Mouse (Mus musculus): ENCODE measurements around the gene Doc2a. TPM values are rescaled to one million over a fixed set of nuclear protein-coding genes. Genes with fewer than 3 reads are reported as not detected.
A peak's percentile ranks its signal among the peaks of the same experiment; 100 is the strongest.

Gene Doc2a
- polyA plus RNA-seq, 1 experiment from 2014 or later: 0.20 TPM

- Histone ChIP-seq H3K9ac (replicated peaks; ENCODE audit: low read depth) (no peak overlapping the region), H3K4me2 (replicated peaks; ENCODE audit: low read depth, low read length) (no peak overlapping the region), H3K4me3 (ENCODE audit: low read depth, low read length) (no peak overlapping the region), H3K27ac (ENCODE audit: low read length) (no peak overlapping the region), H3K9me3 (ENCODE audit: low read length) (no peaks in the 10 kb centered on the region), H3K36me3 (ENCODE audit: insufficient read depth, low read length) (peaks cover 13% of the 10 kb centered on the region; the same call in 1 of the 2 replicates), H3K27me3 (replicated peaks; ENCODE audit: insufficient read depth, low read length) (no peaks in the 10 kb centered on the region), H3K4me1 (ENCODE audit: insufficient read depth, low read depth, low read length) (peaks cover 10% of the 10 kb centered on the region; the same call in 1 of the 2 replicates)
- DNase-seq (ENCODE audit: low spot score) (no peak), ATAC-seq (no peak)
- no peak for TF ChIP-seq CTCF (IDR thresholded peaks at IDR 0.05)
- TF ChIP-seq EP300 (IDR thresholded peaks at IDR 0.05): no peak
- 87% methylated on average over 16 of the region's 16 CpGs for WGBS
Measured at GRCm38 (mm10) chr7:126801057-126801422, 46.2 kb upstream of the Doc2a start.

DNA sequence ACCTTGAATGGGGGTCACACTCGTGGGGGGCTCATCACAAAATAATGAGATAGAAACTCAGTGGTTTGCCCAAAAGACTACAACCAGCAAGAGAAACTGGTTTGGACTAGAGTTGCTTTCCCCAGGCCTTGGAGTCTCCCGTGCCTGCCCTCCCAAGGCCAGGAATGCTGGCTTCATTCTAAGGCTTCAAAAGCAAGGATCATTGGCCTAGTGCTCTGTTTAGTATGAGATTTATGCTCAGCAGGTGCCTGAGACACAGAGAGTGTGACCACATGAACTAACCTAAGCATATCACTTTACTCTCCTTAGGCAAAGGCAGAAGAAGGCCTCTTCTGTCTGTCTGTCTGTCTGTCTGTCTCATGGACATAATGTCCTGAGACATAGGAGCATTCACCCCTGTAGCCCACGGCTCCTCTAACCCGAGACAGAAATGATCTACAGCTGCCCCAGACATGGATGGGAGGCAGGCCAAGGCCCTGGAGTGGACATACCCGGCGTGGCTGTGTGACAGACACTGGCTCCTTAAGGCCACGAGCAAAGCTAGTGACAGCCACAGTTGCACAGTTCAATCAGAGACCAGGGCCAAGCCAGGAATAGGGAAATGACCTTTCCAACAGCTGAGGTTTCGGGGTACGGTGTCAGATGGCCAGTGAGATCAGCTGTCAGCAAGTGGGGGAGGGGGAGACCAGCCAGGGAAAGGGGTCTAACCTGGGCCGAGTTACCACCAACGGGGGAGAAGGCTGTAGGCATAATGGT lies 44.9 kb upstream of the Doc2a start:
- Histone ChIP-seq H3K4me3 (ENCODE audit: low read depth, low read length) (no peak overlapping the region), H3K36me3 (ENCODE audit: insufficient read depth, low read length) (0 out of 2 replicates have a peak, but pooled peaks cover under 1% of the 10 kb centered on the region), H3K27me3 (replicated peaks; ENCODE audit: insufficient read depth, low read length) (no peaks in the 10 kb centered on the region), H3K9ac (replicated peaks; ENCODE audit: low read depth) (no peak overlapping the region), H3K9me3 (ENCODE audit: low read length) (no peaks in the 10 kb centered on the region), H3K4me1 (ENCODE audit: insufficient read depth, low read depth, low read length) (peaks cover 10% of the 10 kb centered on the region; the same call in 1 of the 2 replicates), H3K4me2 (replicated peaks; ENCODE audit: low read depth, low read length) (no peak overlapping the region), H3K27ac (ENCODE audit: low read length) (no peak overlapping the region)
- DNase-seq (ENCODE audit: low spot score) (no peak), ATAC-seq (no peak)
- TF ChIP-seq EP300 (IDR thresholded peaks at IDR 0.05): no peak
- WGBS: 78% methylated on average over 11 of the region's 11 CpGs

DNA sequence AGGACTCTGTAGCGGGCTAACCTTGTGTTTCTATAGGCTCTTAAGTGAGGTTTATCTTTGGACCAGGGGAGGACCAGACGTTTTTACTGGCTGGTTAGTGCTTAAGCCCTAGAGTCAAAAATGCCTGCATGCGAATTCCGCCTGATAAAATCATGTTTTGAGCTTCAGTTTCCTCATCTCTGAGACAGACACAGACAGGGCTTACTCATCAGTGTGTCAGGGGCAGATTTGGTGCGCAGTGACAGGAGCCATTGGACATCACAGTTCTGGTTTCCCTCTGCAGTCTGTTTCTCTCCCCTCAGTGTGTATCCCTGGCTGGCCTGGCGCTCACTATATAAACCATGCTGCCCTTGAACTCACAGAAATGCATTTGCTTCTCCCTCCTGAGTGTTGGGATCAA lies 44.0 kb upstream of the Doc2a start:
- no peak overlapping the region for H3K4me2 ChIP-seq (replicated peaks; ENCODE audit: low read depth, low read length)
- H3K4me3 ChIP-seq (ENCODE audit: low read depth, low read length): no peak overlapping the region
- no peaks in the 10 kb centered on the region for H3K9me3 ChIP-seq (ENCODE audit: low read length)
- ATAC-seq: no peak
- WGBS: 74% methylated on average over 6 of the region's 6 CpGs
- H3K4me1 ChIP-seq (ENCODE audit: insufficient read depth, low read depth, low read length): peaks cover 1% of the 10 kb centered on the region; the same call in 1 of the 2 replicates
- DNase-seq (ENCODE audit: low spot score): no peak
- H3K27ac ChIP-seq (ENCODE audit: low read length): no peak overlapping the region
- no peak overlapping the region for H3K9ac ChIP-seq (replicated peaks; ENCODE audit: low read depth)
- H3K36me3 ChIP-seq (ENCODE audit: insufficient read depth, low read length): no peaks in the 10 kb centered on the region
- no peaks in the 10 kb centered on the region for H3K27me3 ChIP-seq (replicated peaks; ENCODE audit: insufficient read depth, low read length)
- TF ChIP-seq CTCF (IDR thresholded peaks at IDR 0.05): no peak

DNA sequence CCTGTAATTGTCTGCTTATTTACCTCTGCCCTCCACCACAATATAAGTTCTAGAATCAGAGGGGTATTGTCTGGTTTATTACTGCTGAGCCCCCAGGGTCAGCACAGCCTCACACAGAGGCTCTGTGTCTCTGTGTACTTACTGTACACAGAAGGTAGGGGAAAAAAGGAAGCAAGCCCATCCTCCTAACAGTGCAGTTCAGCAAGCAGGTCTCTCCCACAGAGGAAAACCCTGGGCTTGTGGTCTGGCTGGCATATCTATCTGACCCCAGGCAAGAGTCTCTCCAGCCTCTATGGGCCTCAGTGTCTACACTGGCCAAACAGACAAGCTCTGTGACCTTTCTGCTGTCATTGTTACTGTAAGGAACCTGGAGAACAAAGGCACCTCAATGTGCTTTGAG lies 43.5 kb upstream of the Doc2a start:
- no peak for ATAC-seq

DNA sequence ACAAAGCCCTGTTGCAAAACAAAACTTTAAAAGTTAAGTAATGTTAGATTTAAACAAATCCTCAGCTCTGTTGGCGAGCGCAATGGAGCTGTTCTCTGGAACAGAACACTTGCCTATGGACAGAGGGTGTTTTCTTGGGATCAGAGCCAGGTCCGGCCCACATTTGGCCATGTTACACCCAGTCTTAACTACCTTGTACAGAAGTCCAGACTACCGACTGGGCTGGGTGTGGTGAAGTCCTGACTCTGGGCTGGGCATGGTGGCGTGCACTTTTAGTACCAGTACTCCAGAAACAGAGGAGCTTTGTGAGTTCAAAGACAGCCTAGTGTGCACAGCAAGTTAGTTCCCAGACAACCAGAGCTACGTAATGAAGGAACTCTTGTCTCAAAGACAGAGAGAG lies 40.3 kb upstream of the Doc2a start:
- Histone ChIP-seq H3K4me1 (ENCODE audit: insufficient read depth, low read depth, low read length) (peaks cover 6% of the 10 kb centered on the region; the same call in 1 of the 2 replicates), H3K9me3 (ENCODE audit: low read length) (no peaks in the 10 kb centered on the region), H3K4me3 (ENCODE audit: low read depth, low read length) (no peak overlapping the region), H3K4me2 (replicated peaks; ENCODE audit: low read depth, low read length) (no peak overlapping the region), H3K36me3 (ENCODE audit: insufficient read depth, low read length) (no peaks in the 10 kb centered on the region), H3K27ac (ENCODE audit: low read length) (peak overlapping the region; percentile 49; the same call in 1 of the 2 replicates), H3K9ac (replicated peaks; ENCODE audit: low read depth) (no peak overlapping the region), H3K27me3 (replicated peaks; ENCODE audit: insufficient read depth, low read length) (no peaks in the 10 kb centered on the region)
- DNase-seq (ENCODE audit: low spot score): peak; percentile 78
- 28% methylated on average over 6 of the region's 6 CpGs for WGBS
- peak; percentile 74 for ATAC-seq
- TF ChIP-seq EP300 (IDR thresholded peaks at IDR 0.05): no peak
- no peak for TF ChIP-seq CTCF (IDR thresholded peaks at IDR 0.05)

More for the DNA sequence above, 43.5 kb upstream of the Doc2a start:
- H3K4me3 ChIP-seq (ENCODE audit: low read depth, low read length): no peak overlapping the region
- peaks cover 6% of the 10 kb centered on the region; the same call in 1 of the 2 replicates for H3K4me1 ChIP-seq (ENCODE audit: insufficient read depth, low read depth, low read length)
- H3K27me3 ChIP-seq (replicated peaks; ENCODE audit: insufficient read depth, low read length): no peaks in the 10 kb centered on the region
- no peak overlapping the region for H3K27ac ChIP-seq (ENCODE audit: low read length)
- no peaks in the 10 kb centered on the region for H3K9me3 ChIP-seq (ENCODE audit: low read length)
- no peak overlapping the region for H3K4me2 ChIP-seq (replicated peaks; ENCODE audit: low read depth, low read length)
- no peaks in the 10 kb centered on the region for H3K36me3 ChIP-seq (ENCODE audit: insufficient read depth, low read length)
- no peak overlapping the region for H3K9ac ChIP-seq (replicated peaks; ENCODE audit: low read depth)
- TF ChIP-seq EP300 (IDR thresholded peaks at IDR 0.05) (no peak), CTCF (IDR thresholded peaks at IDR 0.05) (no peak)
- DNase-seq (ENCODE audit: low spot score): no peak

- peaks cover 6% of the 10 kb centered on the region; the same call in 1 of the 2 replicates for H3K4me1 ChIP-seq (ENCODE audit: insufficient read depth, low read depth, low read length)
- no peaks in the 10 kb centered on the region for H3K9me3 ChIP-seq (ENCODE audit: low read length)
- no peak for ATAC-seq
- H3K4me2 ChIP-seq (replicated peaks; ENCODE audit: low read depth, low read length): no peak overlapping the region
- no peak for DNase-seq (ENCODE audit: low spot score)
- H3K9ac ChIP-seq (replicated peaks; ENCODE audit: low read depth): no peak overlapping the region
- no peaks in the 10 kb centered on the region for H3K27me3 ChIP-seq (replicated peaks; ENCODE audit: insufficient read depth, low read length)
- no peak for TF ChIP-seq CTCF (IDR thresholded peaks at IDR 0.05)
- TF ChIP-seq EP300 (IDR thresholded peaks at IDR 0.05): no peak
- H3K36me3 ChIP-seq (ENCODE audit: insufficient read depth, low read length): no peaks in the 10 kb centered on the region
- H3K27ac ChIP-seq (ENCODE audit: low read length): 0 out of 2 replicates have a peak overlapping the region, but pooled peaks have one; percentile 49
- H3K4me3 ChIP-seq (ENCODE audit: low read depth, low read length): no peak overlapping the region
- 59% methylated on average over 4 of the region's 4 CpGs for WGBS
Measured at GRCm38 (mm10) chr7:126807405-126807804, 39.8 kb upstream of the Doc2a start.
